Mouse (Mus musculus): ENCODE results near the gene Slc23a2.

DNA sequence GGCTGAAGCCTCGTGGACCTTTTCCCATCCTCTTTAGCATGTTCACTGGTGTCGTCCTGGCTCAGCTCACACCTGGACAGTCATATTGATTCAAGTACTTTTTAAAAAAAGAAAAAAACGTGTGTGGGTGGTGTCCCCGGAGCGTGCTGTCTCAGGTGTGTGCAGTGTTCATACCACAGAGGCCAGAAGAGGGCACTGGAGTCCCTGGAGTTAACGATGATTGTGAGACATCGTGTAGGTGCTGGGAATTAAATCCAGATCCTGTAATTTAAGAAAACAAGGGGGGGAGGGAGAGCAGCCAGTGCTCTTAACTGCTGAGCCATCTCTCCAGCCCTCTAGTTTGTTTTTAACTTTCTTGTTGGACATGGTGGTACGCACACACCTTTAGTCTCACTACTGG is 2.3 kb downstream of the Slc23a2 start:
- TF ChIP-seq CTCF (IDR thresholded peaks at IDR 0.05; ENCODE audit: low read depth) (no peak; the same call in none of the 2 replicates), EP300 (optimal IDR thresholded peaks at IDR 0.05) (no peak)

Measured in stomach, postnatal 0 days (tissue).